Mouse (Mus musculus) gastrocnemius, adult 8-10 months (tissue): ENCODE results near the gene Krtap14. TPM values are rescaled to one million over a fixed set of nuclear protein-coding genes. Genes with fewer than 3 reads are reported as not detected.

Source experiments
- DNase-seq, 2 experiments: peaks; one replicate each; pipeline ENCODE4 v3.0.0; 2022; ENCODE audit warnings: low spot score in 2 of 2
- total RNA-seq, 4 experiments: library from RNA; stranded (reverse); gene quantifications; 2 replicates each; pipeline ENCODE4 v1.2.4; 2022

The Krtap14 gene
- not detected for total RNA-seq

- DNase-seq, result no peak
Observed at GRCm38 (mm10) chr16:88826095-88826652, at the start of gene Krtap14. Krtap14 (minus strand) TSS chr16:88826145.

GRCm38 (mm10) chr16:88874169-88874568 is 48.2 kb upstream of the Krtap14 start, which contains the start of gene Krtap19-2:
Krtap19-2 (minus strand) TSS chr16:88874269.
- DNase-seq, result no peak

GRCm38 (mm10) chr16:88869311-88869710 is 43.4 kb upstream of the Krtap14 start, which contains the start of gene Krtap19-1:
Krtap19-1 (minus strand) TSS chr16:88869411.
- DNase-seq, result no peak

GRCm38 (mm10) chr16:88864887-88865407 is 39.0 kb upstream of the Krtap14 start:
- DNase-seq, result no peak

- DNase-seq, result no peak
Observed at GRCm38 (mm10) chr16:88851450-88851849, 25.5 kb upstream of the Krtap14 start.

GRCm38 (mm10) chr16:88848558-88848957 is 22.6 kb upstream of the Krtap14 start:
- DNase-seq, result no peak

- DNase-seq, result no peak
Observed at GRCm38 (mm10) chr16:88847363-88847762, 21.4 kb upstream of the Krtap14 start.

GRCm38 (mm10) chr16:88826978-88827377 is 1.0 kb upstream of the Krtap14 start:
- no peak for DNase-seq

- DNase-seq, result no peak
Observed at GRCm38 (mm10) chr16:88823736-88824135, 2.2 kb downstream of the Krtap14 start.

- peak; percentile 24 to 70 for DNase-seq
Observed at GRCm38 (mm10) chr16:88820066-88820465, 5.9 kb downstream of the Krtap14 start, which contains the start of gene Krtap15. Krtap15 (plus strand) TSS chr16:88820215.

- DNase-seq, result no peak
Observed at GRCm38 (mm10) chr16:88811827-88812226, 14.1 kb downstream of the Krtap14 start, which contains the start of gene Gm20741. Gm20741 (minus strand) TSS chr16:88812220.

GRCm38 (mm10) chr16:88786786-88787185 is 39.2 kb downstream of the Krtap14 start:
- DNase-seq, result no peak

GRCm38 (mm10) chr16:88777596-88777995 is 48.3 kb downstream of the Krtap14 start, which contains the start of gene Gm5965:
Gm5965 (plus strand) TSS chr16:88777896.
- DNase-seq, result no peak

- DNase-seq, result no peak
Observed at GRCm38 (mm10) chr16:88774106-88774505, 51.8 kb downstream of the Krtap14 start, which contains the start of gene 2310057N15Rik. 2310057N15Rik (minus strand) TSS chr16:88774206.

Other genes with a start within 250 kb of the Krtap14 start
- gene Krtap24-1, start 213.9 kb downstream of the Krtap14 start, total RNA-seq, result not detected
- gene 2310079G19Rik, start 198.5 kb downstream of the Krtap14 start, total RNA-seq, result under 1 TPM in 3 of 4 experiments, not detected in 1; 0.35 to 0.75 (median 0.58) TPM
- not detected for gene Krtap26-1, start 178.3 kb downstream of the Krtap14 start, total RNA-seq
- not detected for gene Krtap27-1, start 154.5 kb downstream of the Krtap14 start, total RNA-seq
- not detected for gene 2310061N02Rik, start 118.2 kb downstream of the Krtap14 start, total RNA-seq
- gene Krtap13-1, start 97.3 kb downstream of the Krtap14 start, total RNA-seq, result not detected
- not detected for gene Krtap13, start 74.5 kb downstream of the Krtap14 start, total RNA-seq
- gene 2310034C09Rik, start 67.3 kb downstream of the Krtap14 start, total RNA-seq, result not detected
- not detected for gene 2310057N15Rik, start 51.9 kb downstream of the Krtap14 start, total RNA-seq
- not detected for gene Gm5965, start 48.2 kb downstream of the Krtap14 start, total RNA-seq
- gene Gm20741, start 13.9 kb downstream of the Krtap14 start, total RNA-seq, result not detected
- gene Krtap15, start 5.9 kb downstream of the Krtap14 start, total RNA-seq, result not detected
- gene Krtap19-1, start 43.3 kb upstream of the Krtap14 start, total RNA-seq, result not detected
- not detected for gene Krtap19-2, start 48.1 kb upstream of the Krtap14 start, total RNA-seq
- not detected for gene Krtap19-3, start 51.9 kb upstream of the Krtap14 start, total RNA-seq
- gene Krtap19-4, start 58.9 kb upstream of the Krtap14 start, total RNA-seq, result not detected
- gene Krtap19-5, start 70.3 kb upstream of the Krtap14 start, total RNA-seq, result not detected
- not detected for gene Krtap19-9b, start 106.1 kb upstream of the Krtap14 start, total RNA-seq
- gene Krtap16-3, start 136.7 kb upstream of the Krtap14 start, total RNA-seq, result not detected
- not detected for gene Krtap22-2, start 184.6 kb upstream of the Krtap14 start, total RNA-seq
- gene Gm10229, start 189.1 kb upstream of the Krtap14 start, total RNA-seq, result not detected
- gene Krtap6-1, start 205.6 kb upstream of the Krtap14 start, total RNA-seq, result not detected
- gene Gm10228, start 215.3 kb upstream of the Krtap14 start, total RNA-seq, result not detected
- gene Krtap6-5, start 221.7 kb upstream of the Krtap14 start, total RNA-seq, result not detected
- gene 1110025L11Rik, start 237.9 kb upstream of the Krtap14 start, total RNA-seq, result not detected